Mouse (Mus musculus): ENCODE data around the gene Grin2b. TPM values are rescaled to one million over a fixed set of nuclear protein-coding genes. Genes with fewer than 3 reads are reported as not detected.

Grin2b gene
- polyA plus RNA-seq, 1 experiment from 2014 or later = 2.8 TPM

DNA sequence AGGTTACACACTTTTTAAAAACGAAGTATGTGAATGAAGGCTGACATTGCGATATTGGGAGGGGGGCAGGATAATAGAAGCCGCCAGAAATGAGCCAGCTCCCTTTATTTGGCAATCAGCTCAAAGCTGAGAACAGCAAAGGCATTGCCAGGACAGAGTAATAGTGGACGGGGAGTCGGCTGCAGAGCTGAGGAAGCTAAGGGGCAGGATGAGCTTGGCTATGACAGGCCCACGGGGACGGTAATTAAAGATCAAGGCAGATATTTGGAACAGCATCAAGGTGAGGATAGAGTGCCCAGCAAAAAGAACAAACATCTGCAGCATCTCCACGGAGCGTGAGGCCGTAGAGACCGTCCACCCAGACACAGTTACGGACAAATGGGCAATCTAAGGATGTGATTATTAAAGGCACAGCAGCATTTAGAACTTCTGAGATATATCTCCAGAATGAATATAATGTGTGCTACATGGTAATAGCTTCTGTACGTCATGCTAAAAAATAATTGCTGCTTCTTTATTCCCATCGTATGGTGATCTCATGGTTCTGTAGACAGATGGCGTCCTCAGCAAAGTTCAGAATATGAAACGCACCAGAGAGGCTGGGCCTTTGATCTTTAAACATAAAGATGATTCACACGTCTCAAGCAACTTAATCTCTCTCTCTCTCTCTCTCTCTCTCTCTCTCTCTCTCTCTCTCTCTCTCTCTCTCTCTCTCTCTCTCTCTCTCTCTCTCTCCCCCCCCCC lies 93.1 kb downstream of the Grin2b start:
- ATAC-seq (ENCODE audit: borderline replicate concordance, extremely low read depth, low FRiP score, low TSS enrichment) = no peak
- no peaks in the 10 kb centered on the region for H3K27me3 ChIP-seq
- H3K9me3 ChIP-seq = no peaks in the 10 kb centered on the region
- no peaks in the 10 kb centered on the region for H3K36me3 ChIP-seq
- no peak overlapping the region for H3K4me3 ChIP-seq
- H3K4me1 ChIP-seq = no peaks in the 10 kb centered on the region
- no peak overlapping the region for H3K27ac ChIP-seq
- H3K9ac ChIP-seq = no peak overlapping the region
- 59% methylated on average over 17 of the region's 17 CpGs for WGBS
- H3K4me2 ChIP-seq = no peak overlapping the region

- 83% methylated on average over 13 of the region's 13 CpGs for WGBS
- ATAC-seq (ENCODE audit: borderline replicate concordance, extremely low read depth, low FRiP score, low TSS enrichment) = no peak
These were observed 100.8 kb downstream of the Grin2b start for GRCm38 (mm10) chr6:136072326-136073054.

GRCm38 (mm10) chr6:136070101-136070500 lies 103.2 kb downstream of the Grin2b start:
- no peaks in the 10 kb centered on the region for H3K4me1 ChIP-seq
- WGBS = 78% methylated on average over 7 of the region's 7 CpGs
- no peaks in the 10 kb centered on the region for H3K36me3 ChIP-seq
- no peaks in the 10 kb centered on the region for H3K9me3 ChIP-seq
- no peak overlapping the region for H3K4me3 ChIP-seq
- no peak overlapping the region for H3K27ac ChIP-seq
- no peaks in the 10 kb centered on the region for H3K27me3 ChIP-seq
- H3K4me2 ChIP-seq = no peak overlapping the region
- no peak for ATAC-seq (ENCODE audit: borderline replicate concordance, extremely low read depth, low FRiP score, low TSS enrichment)
- no peak overlapping the region for H3K9ac ChIP-seq

More at GRCm38 (mm10) chr6:136072326-136073054, 100.8 kb downstream of the Grin2b start:
- Histone ChIP-seq H3K4me3 (no peak overlapping the region), H3K27me3 (no peaks in the 10 kb centered on the region), H3K9me3 (no peaks in the 10 kb centered on the region), H3K27ac (no peak overlapping the region), H3K36me3 (no peaks in the 10 kb centered on the region), H3K4me2 (no peak overlapping the region), H3K9ac (no peak overlapping the region), H3K4me1 (no peaks in the 10 kb centered on the region)

- Histone ChIP-seq H3K4me1 (no peaks in the 10 kb centered on the region), H3K4me2 (no peak overlapping the region), H3K36me3 (no peaks in the 10 kb centered on the region), H3K4me3 (no peak overlapping the region), H3K9me3 (no peaks in the 10 kb centered on the region), H3K27ac (no peak overlapping the region), H3K9ac (no peak overlapping the region), H3K27me3 (no peaks in the 10 kb centered on the region)
- 39% methylated on average over 1 of the region's 1 CpGs for WGBS
- no peak for ATAC-seq (ENCODE audit: borderline replicate concordance, extremely low read depth, low FRiP score, low TSS enrichment)
These were observed 120.0 kb downstream of the Grin2b start for GRCm38 (mm10) chr6:136053346-136053745.

DNA sequence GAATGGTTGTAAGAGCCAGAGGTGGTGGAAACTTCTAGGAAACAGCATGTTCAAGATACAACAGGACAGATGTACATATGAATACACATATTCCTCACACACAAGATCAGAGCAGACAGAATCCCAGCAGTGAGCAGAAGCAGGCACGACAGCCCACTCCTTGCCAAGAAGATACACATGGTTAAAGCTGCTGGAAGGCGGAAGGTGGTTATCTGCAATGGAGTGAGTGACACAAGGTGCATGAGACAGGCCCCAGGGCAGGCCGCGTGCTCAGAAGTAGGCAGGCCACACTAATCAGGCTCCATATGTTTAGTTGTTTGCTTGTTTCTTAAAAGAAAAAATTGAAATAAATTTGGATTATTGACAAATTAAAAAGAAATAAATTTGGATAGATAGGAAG lies 123.0 kb downstream of the Grin2b start:
- H3K27ac ChIP-seq = no peak overlapping the region

DNA sequence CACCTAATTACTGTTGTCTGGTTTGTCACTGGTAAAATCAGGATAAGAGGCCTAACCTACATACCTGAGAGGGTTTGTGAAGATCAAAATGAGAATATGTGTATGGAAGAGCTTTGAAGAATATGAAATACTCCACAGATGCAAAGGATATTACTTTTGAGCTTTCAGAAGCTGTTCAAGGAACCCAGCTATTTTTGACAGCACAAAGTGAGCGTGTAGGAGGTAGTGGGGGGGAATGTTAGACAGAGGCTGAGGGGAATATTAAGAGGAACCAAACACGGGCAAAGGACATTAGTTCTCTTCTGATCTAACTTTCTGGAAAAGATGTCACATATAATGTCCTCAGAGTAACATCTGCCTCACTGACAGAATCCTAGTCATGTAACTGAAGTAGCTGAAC lies 125.2 kb downstream of the Grin2b start:
- no peaks in the 10 kb centered on the region for H3K36me3 ChIP-seq
- WGBS = 83% methylated on average over 2 of the region's 2 CpGs
- no peaks in the 10 kb centered on the region for H3K27me3 ChIP-seq
- H3K9ac ChIP-seq = no peak overlapping the region
- ATAC-seq (ENCODE audit: borderline replicate concordance, extremely low read depth, low FRiP score, low TSS enrichment) = no peak
- H3K4me3 ChIP-seq = no peak overlapping the region
- no peaks in the 10 kb centered on the region for H3K4me1 ChIP-seq
- H3K4me2 ChIP-seq = no peak overlapping the region
- H3K9me3 ChIP-seq = no peaks in the 10 kb centered on the region
- no peak overlapping the region for H3K27ac ChIP-seq

More for the DNA sequence above, 123.0 kb downstream of the Grin2b start:
- H3K4me1 ChIP-seq = no peaks in the 10 kb centered on the region
- ATAC-seq (ENCODE audit: borderline replicate concordance, extremely low read depth, low FRiP score, low TSS enrichment) = no peak
- 64% methylated on average over 4 of the region's 4 CpGs for WGBS
- H3K4me2 ChIP-seq = no peak overlapping the region
- no peaks in the 10 kb centered on the region for H3K36me3 ChIP-seq
- H3K27me3 ChIP-seq = no peaks in the 10 kb centered on the region
- no peaks in the 10 kb centered on the region for H3K9me3 ChIP-seq
- no peak overlapping the region for H3K9ac ChIP-seq
- no peak overlapping the region for H3K4me3 ChIP-seq

GRCm38 (mm10) chr6:136046091-136046490 lies 127.2 kb downstream of the Grin2b start:
- no peaks in the 10 kb centered on the region for H3K36me3 ChIP-seq
- no peaks in the 10 kb centered on the region for H3K9me3 ChIP-seq
- H3K4me1 ChIP-seq = no peaks in the 10 kb centered on the region
- H3K27ac ChIP-seq = no peak overlapping the region
- 78% methylated on average over 7 of the region's 7 CpGs for WGBS
- no peak overlapping the region for H3K9ac ChIP-seq
- no peaks in the 10 kb centered on the region for H3K27me3 ChIP-seq
- ATAC-seq (ENCODE audit: borderline replicate concordance, extremely low read depth, low FRiP score, low TSS enrichment) = no peak
- H3K4me3 ChIP-seq = no peak overlapping the region
- no peak overlapping the region for H3K4me2 ChIP-seq

- Histone ChIP-seq H3K4me1 (no peaks in the 10 kb centered on the region), H3K27me3 (no peaks in the 10 kb centered on the region), H3K4me2 (no peak overlapping the region), H3K9me3 (no peaks in the 10 kb centered on the region), H3K9ac (no peak overlapping the region), H3K36me3 (no peaks in the 10 kb centered on the region), H3K4me3 (no peak overlapping the region), H3K27ac (no peak overlapping the region)
- no peak for ATAC-seq (ENCODE audit: borderline replicate concordance, extremely low read depth, low FRiP score, low TSS enrichment)
- 62% methylated on average over 5 of the region's 5 CpGs for WGBS
These were observed 128.8 kb downstream of the Grin2b start for GRCm38 (mm10) chr6:136044461-136044860.

DNA sequence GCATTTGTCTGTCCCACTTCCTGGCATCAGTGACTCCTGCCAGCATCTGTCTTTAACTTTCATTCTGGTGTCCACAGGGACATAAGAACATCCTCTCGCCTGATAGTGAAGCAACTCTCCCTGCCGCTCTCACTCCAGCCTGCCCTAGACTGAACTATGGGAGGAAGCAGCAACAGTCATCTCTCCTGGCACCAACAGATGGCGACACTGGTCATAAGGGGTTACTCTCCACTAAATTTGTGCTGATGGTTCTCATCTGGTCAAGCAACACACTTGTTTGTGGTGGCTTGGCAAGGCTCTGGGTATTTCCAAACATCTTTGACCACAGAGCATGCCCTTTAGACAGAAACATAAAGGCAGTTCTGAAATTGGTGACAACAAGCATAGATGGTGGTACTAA lies 130.9 kb downstream of the Grin2b start:
- H3K4me3 ChIP-seq = no peak overlapping the region
- H3K27ac ChIP-seq = no peak overlapping the region
- H3K9ac ChIP-seq = no peak overlapping the region
- no peak for ATAC-seq (ENCODE audit: borderline replicate concordance, extremely low read depth, low FRiP score, low TSS enrichment)
- no peak overlapping the region for H3K4me2 ChIP-seq
- 75% methylated on average over 3 of the region's 3 CpGs for WGBS
- H3K27me3 ChIP-seq = no peaks in the 10 kb centered on the region
- no peaks in the 10 kb centered on the region for H3K9me3 ChIP-seq
- no peaks in the 10 kb centered on the region for H3K4me1 ChIP-seq
- no peaks in the 10 kb centered on the region for H3K36me3 ChIP-seq

GRCm38 (mm10) chr6:136041821-136042220 lies 131.5 kb downstream of the Grin2b start:
- no peak for ATAC-seq (ENCODE audit: borderline replicate concordance, extremely low read depth, low FRiP score, low TSS enrichment)
- no peaks in the 10 kb centered on the region for H3K9me3 ChIP-seq
- H3K4me1 ChIP-seq = no peaks in the 10 kb centered on the region
- H3K27ac ChIP-seq = no peak overlapping the region
- H3K27me3 ChIP-seq = no peaks in the 10 kb centered on the region
- no peak overlapping the region for H3K9ac ChIP-seq
- no peak overlapping the region for H3K4me3 ChIP-seq
- no peak overlapping the region for H3K4me2 ChIP-seq
- H3K36me3 ChIP-seq = no peaks in the 10 kb centered on the region
- WGBS = 89% methylated on average over 8 of the region's 8 CpGs

GRCm38 (mm10) chr6:136040931-136041330 lies 132.4 kb downstream of the Grin2b start:
- no peak for ATAC-seq (ENCODE audit: borderline replicate concordance, extremely low read depth, low FRiP score, low TSS enrichment)
- Histone ChIP-seq H3K4me3 (no peak overlapping the region), H3K27ac (no peak overlapping the region), H3K27me3 (no peaks in the 10 kb centered on the region), H3K9me3 (no peaks in the 10 kb centered on the region), H3K36me3 (no peaks in the 10 kb centered on the region), H3K4me1 (no peaks in the 10 kb centered on the region), H3K4me2 (no peak overlapping the region), H3K9ac (no peak overlapping the region)
- 57% methylated on average over 3 of the region's 3 CpGs for WGBS

GRCm38 (mm10) chr6:136029235-136029939 lies 143.9 kb downstream of the Grin2b start:
- no peak for ATAC-seq (ENCODE audit: borderline replicate concordance, extremely low read depth, low FRiP score, low TSS enrichment)
- Histone ChIP-seq H3K27ac (no peak overlapping the region), H3K4me2 (no peak overlapping the region), H3K27me3 (no peaks in the 10 kb centered on the region), H3K4me1 (no peaks in the 10 kb centered on the region), H3K36me3 (no peaks in the 10 kb centered on the region), H3K9ac (no peak overlapping the region), H3K9me3 (no peaks in the 10 kb centered on the region), H3K4me3 (no peak overlapping the region)
- WGBS = 59% methylated on average over 4 of the region's 4 CpGs

All from lung, embryonic 15.5 days (tissue).